Mouse (Mus musculus) adrenal gland, postnatal 25 days (tissue): ENCODE results near the gene Gm4177. TPM values are rescaled to one million over a fixed set of nuclear protein-coding genes. Genes with fewer than 3 reads are reported as not detected.
"Not testable (repeated sequence)": the region's sequence is repeated elsewhere in the genome, so short reads cannot be mapped to it uniquely, and the experiment has no call there.

ENCODE experiments used
- DNase-seq: peaks from one replicate; pipeline ENCODE4 v3.0.0; 2021; ENCODE audit warnings: mixed read lengths
- long read RNA-seq: library from polyadenylated mRNA; stranded (forward); transcript quantifications from one replicate; pipeline ENCODE4 v2.0.0, GENCODE M21; 2021
- total RNA-seq: library from RNA; stranded (reverse); gene quantifications from 2 replicates; pipeline ENCODE4 v1.2.3, GENCODE M21; 2021

The Gm4177 gene
- total RNA-seq = not detected in 2 replicates
- long read RNA-seq = 0 reads

DNA sequence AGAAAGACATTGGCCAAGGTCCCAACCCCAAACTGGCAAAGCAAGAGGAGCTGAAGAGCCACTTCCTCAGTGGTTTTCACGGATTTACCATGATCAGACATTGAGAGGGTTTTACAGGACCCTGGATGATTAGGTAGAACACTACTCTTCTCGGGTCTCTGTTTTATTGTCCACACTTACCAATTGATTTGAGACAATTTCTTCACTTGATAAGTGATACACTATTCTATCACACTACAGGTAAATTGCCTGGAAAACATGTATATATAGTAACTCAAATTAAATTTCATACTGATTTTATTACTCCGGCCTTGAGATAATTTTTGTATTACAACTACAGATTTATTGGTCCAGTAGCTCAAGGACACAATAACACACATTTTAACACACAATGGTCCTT lies at the start of gene Gm4177:
Gene Gm4177, minus strand, starts transcription at position 101 of the 400 bp plus-strand sequence.
- DNase-seq = not testable (repeated sequence)

DNA sequence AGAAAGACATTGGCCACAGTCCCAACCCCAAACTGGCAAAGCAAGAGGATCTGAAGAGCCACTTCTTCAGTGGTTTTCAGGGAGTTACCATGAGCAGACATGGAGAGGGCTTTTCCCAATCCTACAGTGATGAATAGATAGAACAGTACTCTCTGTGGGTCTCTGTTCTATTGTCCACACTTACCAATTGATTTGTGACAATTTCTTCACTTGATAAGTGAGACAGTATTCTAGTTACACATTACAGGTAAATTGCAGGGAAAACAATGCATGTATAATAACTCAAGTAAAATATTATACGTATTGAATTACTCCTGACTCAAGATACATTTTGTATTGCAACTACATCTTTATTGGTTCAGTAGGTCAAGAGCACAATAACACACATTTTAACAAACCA lies 47.6 kb upstream of the Gm4177 start, which contains the start of gene Gm5725:
Gene Gm5725, minus strand, starts transcription at position 101 of the 400 bp plus-strand sequence.
- DNase-seq = not testable (repeated sequence)

DNA sequence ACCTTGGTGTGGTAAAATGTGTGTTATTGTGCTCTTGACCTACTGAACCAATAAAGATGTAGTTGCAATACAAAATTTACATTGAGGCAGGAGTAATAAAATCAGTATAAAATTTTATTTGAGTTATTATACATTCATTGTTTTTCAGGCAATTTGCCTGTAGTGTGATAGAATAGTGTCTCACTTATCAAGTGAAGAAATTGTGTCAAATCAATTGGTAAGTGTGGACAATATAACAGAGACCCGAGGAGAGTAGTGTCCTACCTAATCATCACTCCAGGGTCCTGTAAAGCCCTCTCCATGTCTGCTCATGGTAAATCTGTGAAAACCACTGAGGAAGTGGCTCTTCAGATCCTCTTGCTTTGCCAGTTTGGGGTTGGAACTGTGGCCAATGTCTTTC lies 35.5 kb upstream of the Gm4177 start, which contains the start of gene Vmn1r135:
Gene Vmn1r135, plus strand, starts transcription at position 301 of the 400 bp plus-strand sequence.
- not testable (repeated sequence) for DNase-seq

GRCm38 (mm10) chr7:21761375-21761774 lies 35.2 kb downstream of the Gm4177 start, which contains the start of gene Gm4175:
Gm4175 (minus strand) TSS chr7:21761475.
- DNase-seq = not testable (repeated sequence)

Other genes with a start within 250 kb of the Gm4177 start
- gene Vmn1r132, start 182.6 kb downstream of the Gm4177 start, total RNA-seq = not detected in 2 replicates
- not detected in 2 replicates for gene Gm4175, start 35.3 kb downstream of the Gm4177 start, total RNA-seq
- gene Vmn1r135, start 35.6 kb upstream of the Gm4177 start, total RNA-seq = not detected in 2 replicates
- gene Gm5725, start 47.5 kb upstream of the Gm4177 start, total RNA-seq = not detected in 2 replicates
- not detected in 2 replicates for gene Gm5891, start 124.6 kb upstream of the Gm4177 start, total RNA-seq
- gene Vmn1r137, start 197.9 kb upstream of the Gm4177 start, total RNA-seq = not detected in 2 replicates
- not detected in 2 replicates for gene Vmn1r138, start 232.2 kb upstream of the Gm4177 start, total RNA-seq